Mouse (Mus musculus) left cerebral cortex, adult 18-20 months (tissue): ENCODE data around the gene Rab39b. TPM values are rescaled to one million over a fixed set of nuclear protein-coding genes. Genes with fewer than 3 reads are reported as not detected.
A peak's percentile ranks its signal among the peaks of the same experiment; 100 is the strongest.

Experiments
- DNase-seq, 2 experiments: peaks; one replicate each; pipeline ENCODE4 v3.0.0; 2021 to 2022; ENCODE audit warnings: low spot score in 2 of 2, mixed read lengths in 1 of 2
- long read RNA-seq, 2 experiments: library from polyadenylated mRNA; stranded (forward); transcript quantifications; one replicate each; pipeline ENCODE4 v2.0.0; 2021
- total RNA-seq, 2 experiments: library from RNA; stranded (reverse); gene quantifications; 2 replicates each; pipeline ENCODE4 v1.2.3; 2021

Rab39b gene
- 10 to 100 TPM; 39.4 to 41.7 TPM for total RNA-seq
- long read RNA-seq, experiment 1, transcript Rab39b-201 (2 exons, 3,401 nt) = major isoform, 32 of 38 reads
- long read RNA-seq, experiment 1, partial matches to known transcripts = 0 of 38 reads
- long read RNA-seq, experiment 1, other reads (novel, unspliced or antisense) = 6 of 38 reads
- long read RNA-seq, experiment 2, transcript Rab39b-201 (2 exons, 3,401 nt) = major isoform, 16 of 17 reads
- long read RNA-seq, experiment 2, partial matches to known transcripts = 0 of 17 reads
- long read RNA-seq, experiment 2, other reads (novel, unspliced or antisense) = 1 of 17 reads

GRCm38 (mm10) chrX:75577582-75578324 lies at the start of gene Rab39b:
Gene Rab39b, minus strand, starts transcription at chrX:75578231.
- peak; percentile 51 to 63 for DNase-seq

GRCm38 (mm10) chrX:75578539-75578938 lies 508 bp upstream of the Rab39b start:
- DNase-seq = no peak

Other genes with a start within 250 kb of the Rab39b start
- 10 to 100 TPM; 46.8 to 58.2 TPM for gene Fundc2, start 195.8 kb downstream of the Rab39b start, total RNA-seq
- 1 to 10 TPM; 3.0 to 3.4 TPM for gene F8, start 195.6 kb downstream of the Rab39b start, total RNA-seq
- 10 to 100 TPM; 11.9 to 13.1 TPM for gene Cmc4, start 161.6 kb downstream of the Rab39b start, total RNA-seq
- gene Mtcp1, start 161.6 kb downstream of the Rab39b start, total RNA-seq = 1 to 10 TPM; 7.2 to 9.2 TPM
- gene Brcc3, start 161.6 kb downstream of the Rab39b start, total RNA-seq = 10 to 100 TPM; 39.5 to 42.1 TPM
- 10 to 100 TPM; 63.2 to 68.3 TPM for gene Vbp1, start 63.9 kb downstream of the Rab39b start, total RNA-seq